Mouse (Mus musculus) liver, embryonic 15.5 days (tissue): ENCODE data around the gene Rnf126. TPM values are rescaled to one million over a fixed set of nuclear protein-coding genes. Genes with fewer than 3 reads are reported as not detected.
"Not testable (repeated sequence)": the region's sequence is repeated elsewhere in the genome, so short reads cannot be mapped to it uniquely, and the experiment has no call there.

Source experiments
- ATAC-seq: fragments of 200-750 bp; cut with Nextera tagmentation; 2 replicates; pipeline ENCODE4 v1.8.0; 2017; ENCODE audit warnings: moderate number of reproducible peaks, mild to moderate bottlenecking, moderate library complexity; ENCODE audit not compliant: insufficient read depth
- H3K27ac ChIP-seq: fragments of 300-500 bp; sonication (generic); replicated peaks from 2 replicates; pipeline ENCODE4 v1.5.1; 2015; ENCODE audit warnings: mild to moderate bottlenecking, inconsistent platforms
- H3K27me3 ChIP-seq: fragments of 300-500 bp; sonication (generic); 2 replicates; pipeline ENCODE4 v1.6.1; 2015; ENCODE audit warnings: mild to moderate bottlenecking, inconsistent platforms
- H3K36me3 ChIP-seq: fragments of 300-500 bp; sonication (generic); replicated peaks from 2 replicates; pipeline ENCODE4 v1.6.1; 2015; ENCODE audit warnings: moderate library complexity, mild to moderate bottlenecking, inconsistent platforms
- H3K4me1 ChIP-seq: fragments of 300-500 bp; sonication (generic); replicated peaks from 2 replicates; pipeline ENCODE4 v1.6.1; 2015; ENCODE audit warnings: inconsistent platforms
- H3K4me2 ChIP-seq: fragments of 300-500 bp; sonication (generic); 2 replicates; pipeline ENCODE4 v1.6.1; 2015; ENCODE audit warnings: moderate library complexity, mild to moderate bottlenecking, inconsistent platforms
- H3K4me3 ChIP-seq: fragments of 300-500 bp; sonication (generic); replicated peaks from 2 replicates; pipeline ENCODE4 v1.5.1; 2015; ENCODE audit warnings: mild to moderate bottlenecking, inconsistent platforms
- H3K9ac ChIP-seq: fragments of 300-500 bp; sonication (generic); 2 replicates; pipeline ENCODE4 v1.6.1; 2015; ENCODE audit warnings: moderate library complexity, mild to moderate bottlenecking, inconsistent platforms
- H3K9me3 ChIP-seq: fragments of 300-500 bp; sonication (generic); replicated peaks from 2 replicates; pipeline ENCODE4 v1.6.1; 2016; ENCODE audit warnings: inconsistent platforms
- WGBS: fragments of 180-500 bp; shearing (Covaris S2); methylation state at CpG from one replicate; pipeline ENCODE4 v1.1.7; 2015; ENCODE audit warnings: mixed read lengths; ENCODE audit not compliant: insufficient replicate concordance; 5-methylcytosine and 5-hydroxymethylcytosine counted together
- polyA plus RNA-seq: library from polyadenylated mRNA; unstranded; fragments of >200 nt; fragmentation: Nextera tagmentation; extraction: Ambion mirVana; gene quantifications from 2 replicates; pipeline ENCODE4 v1.2.1, GENCODE M21; 2015

Gene Rnf126
- polyA plus RNA-seq, 1 experiment from 2014 or later: 39.6 TPM

- Histone ChIP-seq H3K4me2 (no peak overlapping the region), H3K27ac (no peak overlapping the region), H3K4me1 (peaks cover 48% of the 10 kb centered on the region), H3K27me3 (no peaks in the 10 kb centered on the region), H3K4me3 (no peak overlapping the region), H3K36me3 (peaks cover 33% of the 10 kb centered on the region), H3K9ac (no peak overlapping the region), H3K9me3 (no peaks in the 10 kb centered on the region)
- ATAC-seq: no peak
- 65% methylated on average over 7 of the region's 7 CpGs for WGBS
Measured at GRCm38 (mm10) chr10:79764234-79764633, 2.5 kb downstream of the Rnf126 start.

GRCm38 (mm10) chr10:79762875-79763274 lies 3.9 kb downstream of the Rnf126 start:
- WGBS: 70% methylated on average over 3 of the region's 3 CpGs
- no peak overlapping the region for H3K27ac ChIP-seq
- ATAC-seq: no peak
- no peaks in the 10 kb centered on the region for H3K27me3 ChIP-seq
- H3K4me2 ChIP-seq: no peak overlapping the region
- H3K9ac ChIP-seq: no peak overlapping the region
- no peaks in the 10 kb centered on the region for H3K9me3 ChIP-seq
- H3K4me3 ChIP-seq: no peak overlapping the region
- H3K36me3 ChIP-seq: peaks cover 47% of the 10 kb centered on the region
- H3K4me1 ChIP-seq: peaks cover 40% of the 10 kb centered on the region

- ATAC-seq: no peak
- no peak overlapping the region for H3K27ac ChIP-seq
- H3K9me3 ChIP-seq: no peaks in the 10 kb centered on the region
- no peak overlapping the region for H3K9ac ChIP-seq
- H3K4me1 ChIP-seq: peaks cover 25% of the 10 kb centered on the region
- 78% methylated on average over 11 of the region's 11 CpGs for WGBS
- H3K36me3 ChIP-seq: peaks cover 64% of the 10 kb centered on the region
- H3K4me2 ChIP-seq: no peak overlapping the region
- H3K4me3 ChIP-seq: no peak overlapping the region
- peaks cover 3% of the 10 kb centered on the region; the same call in 1 of the 2 replicates for H3K27me3 ChIP-seq
Measured at GRCm38 (mm10) chr10:79760603-79761143, 6.1 kb downstream of the Rnf126 start.

GRCm38 (mm10) chr10:79759675-79760074 lies 7.1 kb downstream of the Rnf126 start:
- not testable (repeated sequence) for H3K27ac ChIP-seq, ATAC-seq, H3K9ac ChIP-seq, H3K4me3 ChIP-seq, H3K4me2 ChIP-seq, H3K9me3 ChIP-seq
- peaks cover 13% of the 10 kb centered on the region; the same call in 1 of the 2 replicates for H3K27me3 ChIP-seq
- 64% methylated on average over 1 of the region's 1 CpGs for WGBS
- H3K36me3 ChIP-seq: peaks cover 64% of the 10 kb centered on the region
- H3K4me1 ChIP-seq: peaks cover 24% of the 10 kb centered on the region

GRCm38 (mm10) chr10:79756660-79757059 lies 10.1 kb downstream of the Rnf126 start:
- Histone ChIP-seq H3K9ac (no peak overlapping the region), H3K4me2 (no peak overlapping the region), H3K4me1 (peaks cover 11% of the 10 kb centered on the region), H3K4me3 (no peak overlapping the region), H3K27me3 (peaks cover 13% of the 10 kb centered on the region; the same call in 1 of the 2 replicates), H3K9me3 (no peaks in the 10 kb centered on the region), H3K27ac (no peak overlapping the region), H3K36me3 (peaks cover 53% of the 10 kb centered on the region)
- 79% methylated on average over 24 of the region's 24 CpGs for WGBS
- no peak for ATAC-seq

GRCm38 (mm10) chr10:79755854-79756253 lies 10.9 kb downstream of the Rnf126 start:
- H3K27me3 ChIP-seq: peaks cover 13% of the 10 kb centered on the region; the same call in 1 of the 2 replicates
- H3K27ac ChIP-seq: no peak overlapping the region
- no peak overlapping the region for H3K9ac ChIP-seq
- WGBS: 68% methylated on average over 3 of the region's 3 CpGs
- H3K36me3 ChIP-seq: peaks cover 45% of the 10 kb centered on the region
- H3K9me3 ChIP-seq: no peaks in the 10 kb centered on the region
- H3K4me1 ChIP-seq: peaks cover 11% of the 10 kb centered on the region
- H3K4me3 ChIP-seq: no peak overlapping the region
- no peak overlapping the region for H3K4me2 ChIP-seq
- no peak for ATAC-seq

- Histone ChIP-seq H3K27ac (no peak within 1 kb of the TSS), H3K9ac (no peak within 1 kb of the TSS; the same call in 1 of the 2 replicates), H3K27me3 (peaks cover 13% of the 10 kb centered on the region; the same call in 1 of the 2 replicates), H3K4me3 (peak within 1 kb of the TSS; percentile 33), H3K4me1 (peaks cover 11% of the 10 kb centered on the region), H3K4me2 (peak within 1 kb of the TSS; percentile 64), H3K9me3 (no peaks in the 10 kb centered on the region), H3K36me3 (peaks cover 37% of the 10 kb centered on the region)
- 5% methylated on average over 36 of the region's 36 CpGs for WGBS
- peak; percentile 74 for ATAC-seq
Measured at GRCm38 (mm10) chr10:79754856-79755516, 11.8 kb downstream of the Rnf126 start, which contains the start of gene Fgf22. Gene Fgf22 (plus strand): TSS chr10:79755076.

- ATAC-seq: no peak
- Histone ChIP-seq H3K9ac (no peak overlapping the region), H3K27ac (no peak overlapping the region), H3K9me3 (no peaks in the 10 kb centered on the region), H3K4me1 (peaks cover 35% of the 10 kb centered on the region), H3K27me3 (no peaks in the 10 kb centered on the region), H3K4me2 (no peak overlapping the region), H3K36me3 (peaks cover 9% of the 10 kb centered on the region; the same call in 1 of the 2 replicates), H3K4me3 (no peak overlapping the region)
- 74% methylated on average over 6 of the region's 6 CpGs for WGBS
Measured at GRCm38 (mm10) chr10:79748496-79748895, 18.3 kb downstream of the Rnf126 start.

GRCm38 (mm10) chr10:79746774-79747151 lies 20.0 kb downstream of the Rnf126 start:
- peak overlapping the region; percentile 68 for H3K4me3 ChIP-seq
- no peaks in the 10 kb centered on the region for H3K9me3 ChIP-seq
- peaks cover 35% of the 10 kb centered on the region for H3K4me1 ChIP-seq
- peaks cover 26% of the 10 kb centered on the region for H3K36me3 ChIP-seq
- ATAC-seq: peak; percentile 81
- H3K27me3 ChIP-seq: no peaks in the 10 kb centered on the region
- H3K27ac ChIP-seq: peak overlapping the region; percentile 85
- H3K4me2 ChIP-seq: peak overlapping the region; percentile 85
- 20% methylated on average over 6 of the region's 6 CpGs for WGBS
- peak overlapping the region; percentile 37; the same call in 1 of the 2 replicates for H3K9ac ChIP-seq

GRCm38 (mm10) chr10:79745898-79746773 lies 20.6 kb downstream of the Rnf126 start, which contains the start of gene Polrmt:
Gene Polrmt (minus strand): TSS chr10:79746581.
- Histone ChIP-seq H3K36me3 (peaks cover 31% of the 10 kb centered on the region), H3K27me3 (no peaks in the 10 kb centered on the region), H3K4me2 (peak within 1 kb of the TSS; percentile 85), H3K4me3 (peak within 1 kb of the TSS; percentile 68), H3K4me1 (peaks cover 35% of the 10 kb centered on the region), H3K9ac (peak within 1 kb of the TSS; percentile 65), H3K27ac (peak within 1 kb of the TSS; percentile 85), H3K9me3 (no peaks in the 10 kb centered on the region)
- WGBS: 3% methylated on average over 38 of the region's 38 CpGs
- peak; percentile 97 for ATAC-seq

GRCm38 (mm10) chr10:79745411-79745810 lies 21.3 kb downstream of the Rnf126 start:
- WGBS: 83% methylated on average over 3 of the region's 3 CpGs

More at GRCm38 (mm10) chr10:79745411-79745810, 21.3 kb downstream of the Rnf126 start:
- Histone ChIP-seq H3K4me2 (peak overlapping the region; percentile 85), H3K4me3 (peak overlapping the region; percentile 68), H3K4me1 (peaks cover 35% of the 10 kb centered on the region), H3K36me3 (peaks cover 39% of the 10 kb centered on the region), H3K9ac (no peak overlapping the region), H3K27me3 (no peaks in the 10 kb centered on the region), H3K9me3 (no peaks in the 10 kb centered on the region), H3K27ac (no peak overlapping the region)
- no peak for ATAC-seq
